Mouse (Mus musculus): ENCODE results near the gene Crlf2. TPM values are rescaled to one million over a fixed set of nuclear protein-coding genes. Genes with fewer than 3 reads are reported as not detected.

The Crlf2 gene
- total RNA-seq, 2 experiments from 2014 or later = 29.1 to 31.3 TPM

DNA sequence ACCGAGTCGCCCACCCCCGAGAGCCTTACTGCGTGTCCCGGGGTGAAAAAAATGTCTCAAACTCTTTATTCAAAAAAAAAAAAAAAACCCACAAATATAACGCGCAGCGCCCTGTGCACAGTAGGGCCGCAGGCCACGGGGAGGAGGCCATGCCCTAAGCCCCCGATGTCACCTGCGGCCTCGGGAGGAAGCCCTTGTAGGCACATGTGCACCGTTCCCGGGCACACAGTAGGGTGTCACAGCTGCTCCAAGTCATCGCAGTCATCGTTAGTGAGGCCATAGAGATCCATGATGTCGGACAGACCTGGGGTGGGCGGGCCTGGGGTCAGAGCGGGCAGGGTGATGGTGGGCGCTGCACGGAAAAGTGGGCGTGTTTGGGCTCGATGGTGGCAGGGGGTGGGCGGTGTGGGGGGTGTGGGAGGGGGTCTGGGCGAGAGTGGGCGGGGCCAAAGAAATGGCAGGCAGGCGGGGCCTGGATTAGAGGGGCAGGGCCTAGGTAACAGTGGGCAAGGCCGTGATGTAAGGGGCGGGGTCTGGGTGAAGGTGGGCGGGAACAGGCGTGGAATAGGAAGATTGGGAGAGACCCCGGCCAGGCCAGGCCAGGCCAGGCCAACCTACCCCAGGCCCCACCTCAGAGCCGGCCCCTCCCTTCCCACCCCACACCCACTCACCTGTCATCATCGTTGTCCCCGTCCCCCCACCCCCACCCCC, 8.4 kb downstream of the Crlf2 start:
- no peak for DNase-seq (ENCODE audit: extremely low spot score in 1 of 2, low spot score in 1 of 2)

DNA sequence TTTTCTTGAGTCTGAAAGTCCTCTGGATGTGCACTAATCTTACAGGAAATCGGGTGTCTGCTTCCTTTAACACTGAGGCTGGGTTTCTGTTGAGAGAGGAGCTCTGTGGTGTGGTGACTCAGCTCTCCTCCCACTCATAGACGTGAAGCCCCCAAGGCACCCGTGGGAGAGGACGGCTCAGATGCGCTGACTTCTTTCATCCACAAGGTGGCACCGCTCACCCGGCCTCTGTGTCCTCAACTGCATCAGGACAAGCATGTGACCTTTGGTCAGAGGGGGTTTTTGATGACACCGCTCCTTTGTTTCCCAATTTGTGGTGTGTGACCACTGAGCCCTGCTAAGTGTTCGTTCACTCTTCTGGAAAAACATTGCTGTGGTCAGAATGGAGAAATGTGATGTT, 10.1 kb downstream of the Crlf2 start:
- no peak for DNase-seq (ENCODE audit: extremely low spot score in 1 of 2, low spot score in 1 of 2)

DNA sequence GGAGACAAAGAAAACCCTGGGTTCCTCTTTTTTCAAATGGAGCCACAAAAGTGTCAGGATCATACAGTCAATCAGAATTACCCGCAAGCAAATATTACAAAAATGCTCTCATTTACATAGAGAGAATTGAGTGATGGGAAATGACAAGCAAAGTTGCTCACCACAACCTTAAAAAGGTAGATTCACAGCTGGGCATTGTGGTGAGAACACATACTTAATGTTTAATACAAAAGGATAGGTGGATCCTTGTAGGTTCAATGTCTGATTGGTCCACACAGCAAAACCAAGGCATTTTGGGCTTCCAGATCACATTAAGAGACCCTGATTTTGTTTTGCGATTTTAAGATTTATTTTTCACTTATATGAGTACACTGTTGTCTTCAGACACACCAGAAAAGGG, 11.7 kb downstream of the Crlf2 start:
- no peak for DNase-seq (ENCODE audit: extremely low spot score in 1 of 2, low spot score in 1 of 2)

DNA sequence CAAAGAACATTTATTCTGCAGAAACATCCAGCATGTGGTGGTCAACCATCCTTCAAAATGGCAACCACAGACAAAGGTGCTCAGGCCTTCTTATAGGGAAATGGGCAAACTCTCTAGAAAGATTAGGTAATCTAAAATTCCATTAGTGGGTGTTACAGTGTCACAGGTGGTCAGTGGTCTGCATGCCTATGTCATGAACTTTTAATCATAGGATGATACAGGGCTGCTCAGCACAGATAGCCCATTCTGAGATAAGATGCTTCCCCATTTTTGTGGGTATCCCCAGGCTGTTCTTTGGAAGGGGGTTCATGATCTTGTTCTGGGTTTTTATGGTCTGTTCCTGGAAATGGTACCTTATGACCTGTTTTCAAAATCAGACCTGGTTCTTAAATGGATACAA, 49.1 kb downstream of the Crlf2 start:
- DNase-seq (ENCODE audit: extremely low spot score in 1 of 2, low spot score in 1 of 2) = no peak

DNA sequence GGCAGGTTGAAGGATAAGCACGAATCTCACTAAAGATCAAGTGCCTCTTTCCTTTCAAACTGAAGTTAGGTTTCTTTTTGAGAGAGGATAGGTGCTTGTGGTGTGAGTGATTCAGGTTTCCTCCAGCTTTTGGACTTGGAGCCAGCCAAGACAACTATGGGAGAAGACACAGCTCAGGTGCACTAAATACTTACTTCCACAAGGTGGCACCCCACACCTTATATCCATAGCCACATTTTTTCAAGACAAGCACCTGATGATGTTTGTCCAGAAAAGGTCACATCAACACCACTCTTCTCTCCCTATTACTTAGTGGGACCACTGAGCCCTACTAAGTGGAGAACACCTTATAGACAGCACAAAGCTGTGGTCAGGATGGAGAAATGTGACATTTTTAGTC, 52.1 kb downstream of the Crlf2 start:
- peak in 1 of 2 experiments; percentile 3 for DNase-seq (ENCODE audit: extremely low spot score in 1 of 2, low spot score in 1 of 2)

Other genes starting within 250 kb of the Crlf2 start
- not detected for gene Vmn2r16, start 228.8 kb downstream of the Crlf2 start, total RNA-seq (2021)
- not detected for gene Vmn2r17, start 139.3 kb downstream of the Crlf2 start, total RNA-seq (2021)
- gene 5430403G16Rik, start 132.0 kb upstream of the Crlf2 start, total RNA-seq (2021) = 1 to 10 TPM; 2.3 TPM
- 1 to 10 TPM; 3.2 to 3.3 TPM for gene 4930522L14Rik, start 192.9 kb upstream of the Crlf2 start, total RNA-seq (2021)